Mouse (Mus musculus): Measurements from ENCODE around the gene Ier5l.

Gene Ier5l

DNA sequence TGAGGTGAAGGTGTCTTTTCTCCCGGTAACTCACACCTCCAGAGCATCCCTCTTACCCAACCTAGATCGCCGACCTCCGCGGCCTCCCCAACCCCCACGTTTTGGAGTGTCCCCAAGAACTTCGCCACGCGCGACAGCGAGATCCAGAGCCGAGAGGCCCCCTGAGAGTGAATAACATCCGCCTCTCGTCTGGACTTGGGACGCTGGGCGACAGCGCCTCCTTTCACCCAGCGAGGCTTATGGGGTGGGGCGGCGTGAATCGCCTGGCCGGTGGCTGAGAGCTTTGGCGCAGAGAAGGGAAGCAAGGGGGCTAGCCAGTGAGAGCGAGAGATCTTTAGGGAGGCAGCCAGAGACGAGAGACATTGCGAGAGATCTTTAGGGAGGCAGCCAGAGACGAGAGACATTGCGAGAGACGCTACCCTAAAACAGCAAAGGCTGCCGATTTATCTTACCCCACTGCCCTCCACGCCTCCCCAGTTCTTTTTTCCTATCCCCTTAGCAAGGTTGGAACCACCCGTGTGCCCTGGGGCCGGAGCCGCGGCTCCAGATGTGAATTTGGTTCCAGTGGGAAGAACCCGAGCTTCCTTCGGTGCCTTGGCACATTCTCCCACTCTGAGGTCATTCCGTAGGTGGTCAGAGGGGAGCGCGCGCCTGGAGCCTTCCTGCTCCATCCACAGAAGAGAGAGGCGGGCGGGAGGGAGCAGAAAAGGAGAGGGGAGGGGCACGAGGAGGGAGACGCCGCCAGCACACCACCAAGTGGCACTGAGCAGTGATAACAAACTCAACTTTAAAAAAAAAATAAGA, 3.7 kb downstream of the Ier5l start:
- DNase-seq = peak; percentile 87

DNA sequence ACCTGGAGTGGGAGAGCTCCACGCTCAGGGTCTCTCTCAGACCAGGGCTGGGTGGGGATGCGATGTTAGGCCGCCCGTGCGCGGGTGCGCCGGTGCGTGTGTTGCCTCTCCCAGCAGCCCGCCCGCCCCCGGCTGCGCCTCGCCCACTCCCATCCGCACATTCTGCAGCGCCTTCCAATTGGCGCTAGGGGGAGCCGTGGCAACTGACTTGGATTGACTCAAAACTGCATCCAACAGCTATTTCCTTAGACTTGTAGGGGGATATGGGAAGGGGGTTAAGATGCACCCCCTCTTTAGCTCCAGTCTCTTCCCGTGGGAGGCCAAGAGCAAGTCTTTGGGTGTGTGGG, 4.2 kb downstream of the Ier5l start:
- DNase-seq = peak; percentile 91

DNA sequence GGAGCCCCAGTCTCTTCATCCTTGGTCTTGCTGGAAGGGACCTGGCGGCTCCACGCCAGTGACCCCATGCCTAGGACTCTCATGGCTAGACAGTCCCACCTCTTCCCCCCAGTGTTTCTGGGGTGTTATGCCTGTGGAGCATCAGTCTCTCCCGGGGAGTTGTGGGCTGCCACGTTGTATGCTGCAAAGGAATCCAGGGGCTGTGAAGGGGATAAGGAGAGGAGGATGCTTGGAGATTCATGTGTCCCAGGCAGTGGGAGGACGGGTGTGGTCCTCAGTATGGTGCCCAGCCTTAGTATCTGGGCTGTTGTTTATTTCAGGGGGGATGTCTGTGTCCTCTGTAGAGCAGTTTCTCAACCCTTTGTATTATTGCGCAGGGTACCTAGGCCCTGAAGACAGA, 5.0 kb downstream of the Ier5l start:
- no peak for DNase-seq

GRCm38 (mm10) chr2:30466787-30467186, 7.2 kb downstream of the Ier5l start:
- DNase-seq = no peak

- no peak for DNase-seq
Observed at GRCm38 (mm10) chr2:30464411-30464810, 9.6 kb downstream of the Ier5l start.

GRCm38 (mm10) chr2:30463904-30464330, 10.1 kb downstream of the Ier5l start:
- DNase-seq = peak; percentile 85

DNA sequence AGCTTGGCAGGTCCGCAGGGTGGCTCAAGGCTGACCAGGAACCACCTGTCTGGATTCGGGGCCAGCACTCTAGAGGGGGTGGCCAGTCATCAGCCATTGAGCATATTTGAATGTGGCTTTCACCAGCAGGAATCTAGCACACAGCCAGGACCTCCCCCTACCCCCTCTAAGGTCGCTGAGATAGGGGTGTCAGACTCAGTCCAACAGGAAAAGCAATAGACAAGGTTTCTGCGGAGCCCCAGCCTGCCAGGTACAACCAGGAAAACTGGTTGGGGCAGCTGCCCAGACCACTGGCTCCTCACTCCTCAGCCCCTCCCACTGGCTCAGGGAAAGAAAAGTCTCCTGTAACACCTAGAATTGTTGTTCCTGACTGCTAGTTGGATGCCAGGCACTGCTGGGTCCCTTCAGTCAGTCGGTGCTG, 10.7 kb downstream of the Ier5l start:
- DNase-seq = peak; percentile 66

- DNase-seq = no peak
Observed at GRCm38 (mm10) chr2:30459241-30459640, 14.8 kb downstream of the Ier5l start.

- peak; percentile 22 for DNase-seq
Observed at GRCm38 (mm10) chr2:30458349-30458748, 15.7 kb downstream of the Ier5l start.

GRCm38 (mm10) chr2:30456104-30456980, 17.7 kb downstream of the Ier5l start:
- no peak for DNase-seq

- DNase-seq = no peak
Observed at GRCm38 (mm10) chr2:30454587-30454986, 19.4 kb downstream of the Ier5l start.

GRCm38 (mm10) chr2:30453570-30453969, 20.4 kb downstream of the Ier5l start:
- no peak for DNase-seq

DNA sequence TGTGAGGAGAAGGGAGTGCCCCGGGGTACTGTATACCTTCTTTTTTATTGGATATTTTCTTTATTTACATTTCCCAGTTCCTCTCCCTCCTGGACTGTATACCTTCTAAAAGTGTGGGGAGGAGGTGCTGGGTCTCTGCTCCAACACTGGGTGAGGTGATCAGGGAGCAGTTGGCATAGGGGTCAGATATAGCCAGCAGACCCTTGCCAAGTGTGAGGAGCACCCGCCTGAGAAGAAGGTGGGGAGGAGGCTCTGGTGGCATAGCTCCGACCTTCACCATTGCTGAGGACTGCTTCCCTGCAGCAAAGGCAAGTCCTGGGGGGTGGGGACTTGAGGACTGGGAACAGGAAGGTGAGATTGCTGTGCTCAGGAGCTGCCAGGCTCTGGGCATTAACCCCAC, 22.5 kb downstream of the Ier5l start:
- DNase-seq = no peak

DNA sequence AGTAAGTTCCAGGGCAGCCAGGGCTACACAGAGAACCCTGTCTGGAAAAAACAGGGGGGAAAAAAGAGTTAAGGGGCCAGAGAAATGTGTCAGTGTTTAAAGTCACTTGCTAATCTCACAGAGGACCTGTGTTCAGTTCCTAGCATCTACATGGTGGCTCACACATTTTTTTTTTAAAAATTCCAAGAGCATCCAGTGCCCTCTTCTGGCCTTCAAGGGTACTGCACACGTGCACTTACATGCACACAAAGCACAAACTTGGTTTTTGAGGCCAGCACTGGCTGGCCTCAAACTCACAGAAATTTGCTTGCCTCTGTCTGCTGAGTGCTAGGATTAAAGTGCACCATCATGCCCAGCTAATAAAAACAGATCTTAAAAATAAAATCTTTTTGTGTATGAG, 23.5 kb downstream of the Ier5l start:
- DNase-seq = no peak

GRCm38 (mm10) chr2:30448371-30448770, 25.6 kb downstream of the Ier5l start:
- no peak for DNase-seq

DNA sequence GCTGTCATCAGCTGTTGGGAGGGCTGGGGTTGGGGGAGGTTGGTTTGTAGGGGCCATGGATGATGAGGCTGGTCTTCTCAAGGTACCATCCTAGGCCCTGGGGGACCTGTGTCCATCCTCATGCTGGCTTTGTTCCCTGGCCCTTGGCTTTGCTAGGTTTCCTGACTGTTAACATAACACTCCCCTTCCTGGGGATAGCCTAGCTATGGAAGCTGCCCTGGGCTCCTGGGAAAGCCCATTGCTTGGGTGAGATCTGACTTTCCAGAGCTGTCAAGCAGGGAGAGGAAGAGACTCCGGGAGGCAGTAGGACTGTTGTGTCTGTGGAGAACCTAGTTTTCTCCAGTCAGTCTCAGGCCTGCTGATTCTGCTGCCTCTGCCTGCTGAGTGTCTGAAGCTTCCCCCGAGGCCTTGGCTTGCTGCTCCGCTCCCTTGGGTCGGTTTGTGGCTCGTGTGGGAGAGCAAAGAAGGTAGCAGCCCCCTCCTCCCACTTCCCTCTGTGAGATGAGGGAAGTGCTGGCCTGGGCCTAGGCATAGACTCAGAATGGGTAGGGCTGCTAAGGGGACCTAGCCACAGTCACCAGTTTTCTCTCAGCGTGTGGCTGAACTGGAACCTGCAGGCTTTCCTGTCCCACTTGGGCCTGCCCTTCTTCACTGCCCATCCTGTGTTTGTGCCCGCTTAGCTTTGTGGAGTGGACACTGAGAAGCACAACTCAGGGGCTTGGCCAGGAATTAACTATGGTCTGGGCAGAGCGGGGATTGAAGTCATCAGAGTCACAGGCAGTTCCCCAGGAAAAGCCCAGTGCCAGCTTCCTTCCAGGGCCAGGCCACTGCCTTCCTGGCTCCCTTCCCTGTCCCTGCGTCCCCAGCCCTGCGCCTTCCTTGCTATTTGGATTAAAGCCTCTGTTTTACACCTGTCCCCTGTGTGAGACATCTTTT, 26.9 kb downstream of the Ier5l start:
- peak; percentile 76 for DNase-seq

DNA sequence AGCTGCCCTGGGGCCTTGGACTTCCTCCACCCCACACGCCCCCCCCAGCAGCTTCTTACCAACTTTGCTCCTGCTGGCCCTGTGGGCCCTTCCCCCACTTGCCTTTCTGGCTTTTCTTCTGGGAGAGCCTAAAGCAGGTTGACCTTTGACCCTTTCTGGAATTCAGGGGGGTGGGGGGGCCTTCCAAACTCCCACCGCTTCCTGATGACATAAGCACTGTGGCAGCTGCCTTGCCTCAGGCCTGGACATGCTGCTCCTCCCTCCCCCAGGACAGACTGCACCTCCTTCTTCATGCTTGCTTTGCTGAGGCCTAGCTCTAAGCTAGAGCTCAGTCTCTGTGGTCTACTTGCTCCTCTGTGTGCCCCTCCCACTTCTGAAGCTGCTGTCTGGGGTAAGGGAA, 28.7 kb downstream of the Ier5l start:
- peak; percentile 74 for DNase-seq

DNA sequence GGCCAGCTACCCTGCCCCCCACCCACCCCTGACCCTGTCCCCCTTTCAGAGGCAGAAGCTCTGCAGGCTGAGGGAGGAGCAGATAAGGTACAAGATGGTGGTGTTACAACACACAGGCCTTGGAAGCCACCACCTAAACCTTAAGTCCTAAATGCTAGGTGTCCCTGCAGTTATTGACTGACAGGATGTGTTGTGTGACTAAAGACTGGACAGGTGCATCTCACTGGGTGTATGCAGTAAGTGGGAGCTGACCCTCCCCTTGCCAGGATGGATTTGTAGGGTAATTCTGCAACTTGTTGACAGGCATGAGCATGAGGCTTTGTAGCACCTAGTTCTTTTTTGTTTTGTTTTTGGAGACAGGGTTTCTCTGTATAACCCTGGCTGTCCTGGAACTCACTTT, 29.6 kb downstream of the Ier5l start:
- DNase-seq = no peak

DNA sequence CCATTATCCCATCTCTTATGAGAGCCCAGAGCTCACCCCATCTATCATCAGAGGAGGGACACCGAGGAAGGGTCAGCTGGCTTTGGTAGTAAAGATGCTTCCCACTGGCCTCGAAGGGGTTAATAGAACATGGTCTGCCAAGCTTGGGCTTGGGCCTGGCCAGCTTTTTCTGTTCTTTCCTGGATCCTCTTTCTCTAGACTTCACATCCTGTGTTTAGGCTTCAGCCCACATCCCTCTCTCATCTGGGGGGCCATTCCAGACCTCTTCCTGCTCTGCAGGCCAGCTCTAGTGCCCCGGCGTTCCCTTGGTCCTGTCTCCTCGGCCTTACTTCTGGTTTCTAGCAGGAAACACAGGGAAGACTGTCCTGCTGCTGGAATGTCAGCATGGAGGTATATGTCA, 30.0 kb downstream of the Ier5l start:
- DNase-seq = peak; percentile 75

DNA sequence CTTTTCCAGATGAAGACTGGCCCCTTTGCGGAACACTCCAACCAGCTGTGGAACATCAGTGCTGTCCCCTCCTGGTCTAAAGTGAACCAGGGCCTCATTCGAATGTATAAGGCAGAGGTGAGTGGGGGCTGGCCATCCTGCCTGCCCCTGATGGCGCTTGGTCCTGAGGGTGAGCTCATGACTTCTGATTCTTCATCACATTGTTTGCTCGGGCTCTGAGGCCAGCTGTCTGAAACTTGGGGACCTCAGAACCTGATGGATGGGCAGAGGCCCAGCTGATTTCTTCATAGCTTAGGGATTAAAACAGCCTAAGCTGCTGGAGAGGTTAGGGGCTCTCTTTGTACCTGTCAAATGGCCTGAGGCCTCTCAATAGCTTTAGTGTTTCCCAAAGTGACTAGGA, 30.7 kb downstream of the Ier5l start:
- no peak for DNase-seq

DNA sequence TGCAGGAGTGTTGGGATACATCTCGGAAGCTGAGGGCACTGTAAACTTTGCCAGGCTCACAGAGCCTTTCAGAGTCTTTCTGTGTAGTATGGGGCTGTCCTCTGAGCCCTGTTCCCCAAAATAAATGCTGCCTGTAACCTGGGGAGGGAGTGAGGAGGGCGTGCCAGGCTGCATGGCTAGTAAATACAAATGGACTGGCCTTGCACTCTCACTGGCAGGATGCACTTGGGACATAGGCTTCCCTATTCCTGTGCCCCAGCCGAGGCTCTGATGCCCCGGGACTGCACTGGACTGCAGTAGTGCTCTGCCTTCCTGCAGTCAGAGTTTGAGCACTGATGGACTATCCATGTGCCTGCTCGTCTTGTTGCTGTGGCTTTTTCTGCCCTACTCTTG, 31.5 kb downstream of the Ier5l start:
- DNase-seq = no peak

DNA sequence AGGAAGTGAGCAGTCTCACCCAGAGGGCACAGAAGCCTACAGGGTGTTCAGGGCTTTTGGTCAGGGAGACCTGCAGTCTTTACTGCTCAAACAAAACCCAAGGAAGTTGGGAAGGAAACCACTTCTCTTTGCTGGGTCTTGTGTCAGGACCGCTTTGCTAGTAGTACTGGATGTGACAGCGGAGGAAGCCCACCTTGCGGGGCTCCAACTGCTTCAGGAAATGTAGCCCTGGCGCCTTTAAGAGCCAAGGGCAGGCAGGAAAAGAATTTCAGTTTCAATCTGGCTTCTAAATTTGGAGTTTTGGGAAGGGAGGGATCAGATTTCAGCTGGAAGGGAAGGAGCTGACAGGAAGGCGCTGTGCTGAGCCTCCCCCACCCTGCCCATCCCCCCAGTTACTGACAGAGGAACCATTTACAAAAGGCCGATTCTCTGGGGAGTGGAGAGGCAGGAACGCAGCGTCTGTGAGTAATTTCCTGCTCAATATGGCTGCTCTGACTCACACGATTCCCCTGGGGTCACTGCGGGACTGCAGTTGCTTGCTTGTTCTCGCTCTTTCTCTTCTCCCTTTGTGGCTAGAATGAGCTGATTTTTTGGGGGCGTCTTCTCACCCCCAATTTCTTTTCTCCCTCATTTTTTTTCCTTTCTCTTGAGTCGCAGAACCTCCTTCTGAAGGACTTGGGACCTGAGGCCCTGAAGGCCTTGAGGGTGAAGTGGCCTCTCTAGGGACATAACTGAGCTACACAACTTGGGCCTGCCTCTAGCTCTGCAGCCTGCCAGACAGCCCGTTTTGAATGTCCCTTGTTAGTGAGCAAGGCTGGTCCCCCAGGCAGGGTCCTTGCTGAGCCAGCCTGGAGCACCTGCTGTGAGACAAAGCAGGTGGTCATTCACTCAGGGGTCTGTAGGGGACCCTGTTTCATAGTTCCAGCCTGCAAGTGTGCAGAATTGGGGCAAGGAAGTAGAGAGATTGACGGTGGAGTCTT, 32.2 kb downstream of the Ier5l start:
- peak; percentile 90 for DNase-seq

All from lung, postnatal 10 days (tissue).